Mouse (Mus musculus) megakaryocyte, embryonic 14.5 days (primary cell): ENCODE data around the gene 1700030K09Rik.

ENCODE experiments used
- FLI1 ChIP-seq: IDR thresholded peaks from 2 replicates; pipeline ENCODE4 v1.6.1; 2012; ENCODE audit warnings: low read length, inconsistent platforms, mixed read lengths
- GATA1 ChIP-seq: IDR thresholded peaks from 3 replicates; pipeline ENCODE4 v1.6.1; 2012; ENCODE audit warnings: mixed read lengths, low read length, inconsistent platforms, borderline replicate concordance

DNA sequence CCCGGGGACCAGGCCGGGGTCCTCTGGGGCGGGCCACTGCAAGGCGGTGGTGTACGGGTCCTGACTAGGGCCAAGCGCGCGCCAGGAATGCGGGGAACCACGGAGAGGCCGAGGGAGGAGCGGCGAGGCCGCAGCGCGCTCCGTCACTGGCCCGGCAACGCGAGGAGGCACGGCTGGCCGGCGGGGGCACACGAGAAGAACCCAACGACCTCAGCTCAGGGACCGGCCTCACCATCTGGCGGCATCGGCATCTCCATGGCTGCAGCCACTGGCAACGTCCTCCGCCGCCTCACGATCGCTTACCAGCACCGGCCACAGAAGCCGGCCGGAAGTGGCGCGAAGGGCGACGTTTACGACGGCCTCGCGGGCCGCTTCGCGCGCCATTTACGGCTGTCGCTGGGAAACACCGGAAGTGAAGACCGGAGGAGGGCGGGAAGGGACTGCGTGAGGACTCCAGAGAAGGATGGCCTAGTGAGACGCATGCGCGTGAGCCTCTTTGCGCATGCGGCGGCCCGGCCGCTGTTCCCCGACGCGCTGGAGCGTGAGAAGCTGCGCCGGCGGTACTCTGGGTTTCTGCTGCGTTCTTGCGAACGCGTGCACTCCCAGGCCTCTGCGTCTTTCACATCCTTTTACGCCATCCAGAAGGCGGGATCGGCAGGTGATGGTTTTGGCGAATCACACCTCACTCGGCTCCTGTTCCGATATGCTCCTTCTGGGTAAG, 31.3 kb downstream of the 1700030K09Rik start, which contains the start of gene Cherp:
- TF ChIP-seq GATA1 (no peak), FLI1 (peak; percentile 100)
